Mouse (Mus musculus) embryonic stem cell, embryonic (primary cell): ENCODE data around the gene Ranbp3.

Experiments
- CTCF ChIA-PET, 4 experiments: fragments of 300-600 bp in 2 of 4; fragments of 350-600 bp in 2 of 4; sonication (Branson Sonifier 250); formaldehyde crosslinking; loops; one replicate each; lab custom pipeline; 2022; ENCODE audit warnings: inconsistent platforms in 2 of 4; lab: Charles Lee
- POLR2A ChIA-PET, 4 experiments: fragments of 300-600 bp in 2 of 4; fragments of 350-600 bp in 2 of 4; sonication (Branson Sonifier 250); formaldehyde crosslinking; loops; one replicate each; lab custom pipeline; 2022; ENCODE audit warnings: antibody characterized with exemption in 4 of 4, inconsistent platforms in 1 of 4; lab: Charles Lee

The Ranbp3 gene

GRCm38 (mm10) chr17:56758132-56758531 is 85.0 kb downstream of the Ranbp3 start:
- ChIA-PET CTCF (interaction anchor here in 3 of 4 experiments (0.5 to 1.8 kb wide), 25 partner anchors 10 to 469 kb away, joined by 3 to 12 read pairs (median 3); partner anchors contain the start of gene Kdm4b (in 1 of the 3)), POLR2A (interaction anchor here in 3 of 4 experiments (0.5 to 2.4 kb wide), 37 partner anchors 9 to 504 kb away, joined by 3 to 18 read pairs (median 4); partner anchors contain the start of genes Ranbp3 (in 3 of the 3), Khsrp (in 2 of the 3), 2410015M20Rik (in 1 of the 3) and Alkbh7 (in 1 of the 3))

DNA sequence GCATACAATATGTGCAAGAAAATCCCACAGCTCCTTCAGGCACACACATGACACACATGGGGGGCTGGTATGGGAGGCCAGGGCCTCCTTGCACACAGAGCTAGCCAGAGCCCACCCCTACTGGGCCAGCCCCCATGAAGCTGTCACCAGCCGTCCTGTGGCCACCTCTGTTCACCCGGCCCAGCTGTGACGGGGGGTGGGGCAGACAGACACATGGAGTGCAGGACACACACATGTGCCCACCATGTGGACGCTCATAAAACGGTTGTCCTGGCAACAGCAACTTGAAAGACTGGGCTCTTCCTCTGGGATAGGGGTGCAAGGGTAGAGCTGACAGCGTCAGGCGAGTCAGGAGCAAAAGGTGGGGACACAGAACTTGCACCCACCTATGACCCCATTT is 86.2 kb downstream of the Ranbp3 start:
- CTCF ChIA-PET: interaction anchor here in 1 of 4 experiments (1.0 to 1.4 kb wide), 2 partner anchors 51 to 95 kb away, joined by 3 to 5 read pairs; no protein-coding TSS in a partner anchor

DNA sequence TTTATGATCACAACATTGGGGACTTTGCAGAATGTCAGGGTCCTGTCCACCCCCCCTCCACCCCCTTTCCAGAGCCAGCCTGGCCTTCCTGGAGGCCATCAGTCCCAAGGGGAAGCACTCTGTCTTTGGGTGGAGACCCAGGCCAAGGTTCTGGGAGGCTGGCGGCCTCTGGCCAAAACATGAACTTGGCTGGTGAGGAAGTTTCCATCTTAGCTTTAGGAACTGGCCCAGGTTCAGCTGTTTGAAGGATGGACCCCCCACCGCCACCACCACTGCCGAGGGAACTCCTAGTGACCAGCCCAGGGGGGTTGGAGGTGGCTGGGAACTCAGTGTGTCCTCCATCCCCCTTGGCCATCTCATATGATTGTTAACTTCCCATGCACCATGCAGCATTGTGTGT is 88.0 kb downstream of the Ranbp3 start:
- POLR2A ChIA-PET: interaction anchor here in 3 of 4 experiments (0.5 to 4.6 kb wide), 19 partner anchors 8 to 484 kb away, joined by 3 to 48 read pairs (median 6); partner anchors contain the start of genes Gm17949 (in 1 of the 3), Gtf2f1 (in 1 of the 3), Khsrp (in 1 of the 3) and Ranbp3 (in 1 of the 3)

More for the DNA sequence above, 86.2 kb downstream of the Ranbp3 start:
- POLR2A ChIA-PET: interaction anchor here in 2 of 4 experiments (0.6 to 2.2 kb wide), 7 partner anchors 8 to 128 kb away, joined by 3 to 8 read pairs (median 4); no protein-coding TSS in a partner anchor

More for the DNA sequence above, 88.0 kb downstream of the Ranbp3 start:
- CTCF ChIA-PET: interaction anchor here in 1 of 4 experiments (1.2 kb wide), 1 partner anchor 24 kb away, joined by 7 read pairs; no protein-coding TSS in a partner anchor
